Mouse (Mus musculus) layer of hippocampus, postnatal 10 days (tissue): Measurements from ENCODE around the gene Nmt1. TPM values are rescaled to one million over a fixed set of nuclear protein-coding genes. Genes with fewer than 3 reads are reported as not detected.
A peak's percentile ranks its signal among the peaks of the same experiment; 100 is the strongest.

Source experiments
- DNase-seq, 2 experiments: peaks; one replicate each; pipeline ENCODE4 v3.0.0; 2021; ENCODE audit warnings: low spot score in 2 of 2
- total RNA-seq, 2 experiments: library from RNA; stranded (reverse); gene quantifications; 2 replicates each; pipeline ENCODE4 v1.2.3; 2021

The Nmt1 gene
- total RNA-seq, 2 experiments from 2014 or later, result 79.7 to 87.3 TPM

GRCm38 (mm10) chr11:103005254-103005981, 22.6 kb upstream of the Nmt1 start:
- DNase-seq, result no peak

DNA sequence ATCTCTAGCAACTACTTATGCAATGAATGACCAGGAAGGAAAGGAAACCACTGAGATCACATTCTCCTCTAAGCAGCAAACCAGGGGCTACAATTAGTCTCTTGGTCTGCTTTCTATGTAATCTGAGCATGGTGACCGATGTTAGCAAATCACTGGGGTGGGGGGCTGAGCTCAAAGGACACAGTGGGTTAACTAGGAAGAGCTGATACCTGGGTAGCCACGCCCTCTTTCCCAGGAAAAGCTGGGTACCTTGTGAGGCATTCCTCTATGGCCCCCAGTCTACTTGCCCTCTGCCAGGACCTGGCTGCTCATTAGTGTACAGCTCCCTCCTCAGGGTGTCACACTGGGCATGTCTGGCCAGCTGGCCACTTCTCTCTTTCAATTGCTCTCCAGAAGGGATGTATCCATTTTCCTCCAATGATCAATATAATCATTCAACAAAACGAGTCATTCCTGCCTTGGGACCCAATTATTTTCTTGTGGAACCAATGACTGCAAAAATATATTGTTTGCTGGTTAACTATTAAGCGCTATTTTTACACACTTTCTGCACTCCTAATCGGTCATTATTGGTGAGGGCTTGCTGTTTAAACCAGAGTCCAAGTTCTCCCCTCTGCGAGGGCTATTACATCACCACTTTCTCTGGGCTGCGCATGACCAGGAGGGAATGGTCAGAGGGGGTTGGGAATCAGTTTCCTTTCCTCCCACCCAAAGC, 21.5 kb upstream of the Nmt1 start:
- DNase-seq, result no peak

- DNase-seq, result no peak
Observed at GRCm38 (mm10) chr11:103007001-103007340, 21.0 kb upstream of the Nmt1 start.

DNA sequence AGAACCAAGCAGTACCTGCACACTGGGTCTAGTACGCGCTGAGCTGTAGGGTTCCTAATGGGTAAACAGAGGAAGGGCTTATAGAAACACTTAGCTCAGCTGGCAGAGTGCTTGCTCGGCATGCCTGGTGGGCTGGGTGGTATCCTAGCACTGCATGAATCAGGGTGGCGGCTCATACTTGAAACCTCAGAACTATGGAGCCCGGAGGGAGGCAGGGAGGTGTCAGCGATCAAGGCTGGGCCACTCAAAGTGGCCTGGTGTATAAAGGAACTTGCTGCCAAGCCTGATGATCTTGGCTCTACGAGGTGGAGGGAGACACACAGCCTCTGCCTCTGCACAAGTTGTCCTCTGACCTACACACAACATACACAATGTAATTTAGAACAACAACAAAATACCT, 19.4 kb upstream of the Nmt1 start:
- DNase-seq, result no peak

DNA sequence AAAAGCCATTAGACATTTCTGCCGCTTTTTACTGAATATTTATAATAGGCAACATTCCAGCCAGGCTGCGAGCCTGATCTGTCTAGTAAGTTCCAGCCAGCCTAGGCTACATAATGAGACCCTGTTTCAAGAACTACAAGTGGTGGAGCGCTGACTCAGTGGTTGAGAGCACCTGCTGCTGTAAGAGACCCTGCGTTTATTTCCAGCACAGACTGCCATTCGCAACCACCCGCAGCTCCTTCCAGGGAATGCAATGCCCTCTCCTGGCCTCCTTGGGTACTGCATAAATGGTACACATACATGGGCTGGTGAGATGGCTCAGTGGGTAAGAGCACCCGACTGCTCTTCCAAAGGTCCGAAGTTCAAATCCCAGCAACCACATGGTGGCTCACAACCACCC, 18.8 kb upstream of the Nmt1 start:
- peak; percentile 59 to 65 for DNase-seq

DNA sequence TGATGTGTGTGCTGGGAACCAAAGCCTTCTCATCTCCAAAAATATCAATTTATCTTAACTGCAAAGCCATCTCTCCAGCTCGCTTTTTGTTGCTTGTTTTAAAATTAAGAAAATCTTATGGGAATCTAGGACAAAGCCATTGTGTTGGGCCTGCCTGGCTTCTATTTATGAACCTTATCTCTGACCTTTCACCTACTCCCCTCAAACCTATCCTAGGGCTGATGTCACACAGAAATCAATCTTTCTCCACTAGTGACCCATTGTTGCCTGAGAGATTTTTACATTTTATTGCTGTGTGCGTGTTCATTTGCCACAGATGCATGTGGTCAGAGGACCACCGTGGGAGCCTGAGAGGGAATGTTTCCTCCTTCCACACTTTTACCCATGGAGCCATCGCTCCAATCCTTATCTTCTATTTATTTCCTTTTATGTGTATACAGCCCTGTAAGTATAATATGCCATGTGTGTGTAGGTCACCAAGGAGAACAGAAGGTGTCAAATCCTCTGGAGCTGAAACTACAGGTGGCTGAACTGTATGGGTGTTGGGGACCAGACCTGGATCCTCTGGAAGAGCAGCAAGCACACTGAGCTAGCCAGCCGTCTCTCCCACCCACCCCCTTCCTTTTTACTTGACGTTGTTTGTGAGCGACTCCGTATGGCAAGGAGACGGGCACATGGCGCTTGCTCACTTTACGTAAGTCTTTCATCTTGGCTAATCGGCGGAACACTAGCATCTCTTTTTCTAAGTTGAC, 17.4 kb upstream of the Nmt1 start:
- DNase-seq, result no peak

GRCm38 (mm10) chr11:103011206-103011497, 16.8 kb upstream of the Nmt1 start:
- DNase-seq, result no peak

DNA sequence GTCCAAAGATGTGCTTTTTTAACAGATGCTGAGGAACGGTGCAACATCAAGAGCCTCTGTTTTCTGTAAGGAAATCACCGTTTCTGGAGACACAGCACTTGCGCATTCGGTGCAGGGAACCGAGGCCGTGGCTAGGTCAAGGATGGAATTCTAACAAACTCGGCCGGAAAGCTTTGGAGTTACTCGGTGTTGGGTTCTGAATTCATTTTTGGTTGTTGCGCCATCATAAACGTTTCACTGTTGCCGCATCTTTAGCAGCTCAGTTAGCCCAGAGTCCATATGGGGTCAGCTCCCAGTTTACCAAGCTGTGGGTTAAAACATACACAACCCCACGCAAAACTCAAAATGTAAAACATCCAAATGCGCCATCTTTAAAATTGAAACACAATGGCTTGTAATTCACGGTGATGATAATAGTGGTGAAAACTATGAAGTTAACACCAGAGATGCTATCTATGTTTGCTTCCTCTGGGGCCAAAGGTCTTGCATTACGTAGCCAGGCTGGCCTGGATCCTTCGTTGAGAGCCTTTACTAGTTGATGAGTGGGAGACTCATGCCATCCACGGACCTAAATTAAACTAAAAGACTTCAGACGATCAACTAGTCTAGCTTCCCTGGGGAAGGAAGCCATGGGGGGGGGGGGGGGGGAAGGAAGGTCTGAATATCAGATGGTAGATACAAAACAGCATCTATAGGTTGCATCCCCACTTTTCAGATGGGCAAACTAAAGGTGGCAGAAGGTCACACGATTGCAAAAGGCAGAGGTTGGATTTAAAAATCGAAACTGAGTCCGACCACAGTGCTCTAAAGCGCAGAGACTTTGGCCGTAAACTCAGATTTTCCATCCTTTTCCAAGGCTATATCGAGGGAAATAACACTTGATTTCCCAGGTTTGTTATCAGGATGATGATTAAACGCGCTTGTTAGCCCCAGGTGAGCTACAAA, 11.8 kb upstream of the Nmt1 start:
- DNase-seq, result no peak

DNA sequence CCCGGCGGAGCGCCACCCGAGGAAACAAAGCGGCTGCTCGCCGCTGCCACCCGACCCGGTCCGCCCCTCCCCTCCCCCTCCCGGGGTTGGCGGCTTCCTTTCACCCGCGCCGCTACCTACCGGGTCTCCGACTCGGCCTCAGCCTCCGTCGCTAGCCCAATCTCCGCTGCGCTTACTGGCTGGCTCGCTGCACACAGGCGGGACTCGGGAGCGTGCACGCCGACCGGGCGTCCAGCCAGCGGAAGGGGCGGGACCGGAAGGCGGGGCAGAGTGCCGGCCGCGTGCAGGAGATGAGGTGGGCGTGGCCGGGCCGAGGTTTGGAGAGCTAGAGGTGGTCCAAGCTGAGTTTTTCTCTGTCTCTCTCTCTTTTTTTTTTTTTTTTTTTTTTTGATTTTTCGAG, 11.1 kb upstream of the Nmt1 start:
- peak; percentile 99 for DNase-seq

DNA sequence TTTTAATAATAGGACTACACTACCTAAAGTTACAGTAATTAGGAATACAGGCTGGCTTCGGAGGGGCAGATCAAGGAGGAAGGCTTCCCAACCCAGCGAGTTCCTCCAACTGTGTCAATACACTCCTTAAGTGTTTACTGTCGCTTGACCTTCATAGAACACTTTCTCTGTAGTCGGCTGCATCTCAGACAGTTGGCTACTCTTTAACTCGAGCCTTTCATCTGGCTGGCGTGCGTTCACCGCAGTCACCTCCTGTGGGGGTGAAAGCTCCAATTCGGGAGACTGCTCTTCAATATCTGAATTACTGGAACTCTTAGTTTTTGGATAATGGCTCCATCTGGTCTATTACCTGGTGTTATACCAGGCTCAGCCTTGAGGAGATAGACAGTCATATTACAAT, 10.3 kb upstream of the Nmt1 start:
- no peak for DNase-seq

DNA sequence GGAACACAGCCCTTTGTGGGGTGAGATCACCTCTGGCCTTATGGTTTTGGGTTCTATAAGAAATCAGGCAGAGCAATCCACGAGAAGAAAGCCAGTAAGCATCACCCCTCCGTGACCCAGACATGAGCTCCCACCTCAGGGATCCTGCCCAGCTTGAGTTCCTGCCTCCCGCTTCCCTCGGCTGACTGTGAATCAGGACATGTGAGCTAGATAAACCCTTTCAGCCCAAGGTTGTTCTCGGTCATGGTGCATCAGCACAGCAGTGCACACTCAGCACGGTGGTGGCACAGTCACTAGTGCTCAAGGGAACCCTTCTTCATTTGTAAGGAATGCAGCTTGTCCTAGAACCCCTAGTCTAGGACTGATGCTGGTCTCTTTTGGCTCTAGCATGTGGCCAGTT, 9.1 kb upstream of the Nmt1 start:
- no peak for DNase-seq

DNA sequence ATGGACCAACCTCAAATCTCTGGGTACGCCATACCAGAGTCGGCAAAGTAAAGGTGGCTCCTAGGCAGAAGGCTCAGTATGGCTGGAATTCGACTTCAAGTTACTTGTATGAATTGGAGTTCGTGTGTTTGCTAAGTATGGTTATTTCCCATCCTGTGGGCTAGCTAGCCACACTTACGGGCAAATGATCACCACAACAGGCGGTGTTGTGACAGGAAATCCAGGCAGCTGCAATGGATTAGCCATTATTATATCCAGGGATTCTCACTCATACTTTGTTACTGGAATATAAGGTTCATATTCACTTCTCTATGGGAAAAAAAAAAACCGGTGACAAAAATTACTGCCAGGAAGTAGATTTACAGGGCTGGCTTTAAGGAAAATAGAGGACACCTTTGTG, 8.7 kb upstream of the Nmt1 start:
- DNase-seq, result no peak

- DNase-seq, result no peak
Observed at GRCm38 (mm10) chr11:103020713-103021335, 7.2 kb upstream of the Nmt1 start.

DNA sequence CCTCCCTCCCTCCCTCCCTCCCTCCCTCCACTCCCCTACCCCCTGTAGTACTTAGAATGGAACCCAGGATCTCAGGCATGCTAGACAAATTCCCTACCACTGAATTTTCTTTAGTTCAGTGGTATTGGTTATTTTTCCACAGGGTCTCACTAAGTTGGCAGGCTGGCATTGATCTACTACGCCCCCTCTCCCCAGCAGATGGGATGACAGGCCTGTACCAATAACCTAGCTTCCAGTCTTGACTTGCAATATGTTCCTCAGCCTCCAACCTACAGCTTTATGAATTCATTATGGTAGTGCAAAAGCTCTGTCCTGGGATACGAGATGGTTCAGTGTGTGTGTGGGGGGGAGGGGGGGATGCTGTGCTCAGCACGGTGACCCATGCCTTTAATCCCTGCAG, 4.0 kb upstream of the Nmt1 start:
- DNase-seq, result no peak

DNA sequence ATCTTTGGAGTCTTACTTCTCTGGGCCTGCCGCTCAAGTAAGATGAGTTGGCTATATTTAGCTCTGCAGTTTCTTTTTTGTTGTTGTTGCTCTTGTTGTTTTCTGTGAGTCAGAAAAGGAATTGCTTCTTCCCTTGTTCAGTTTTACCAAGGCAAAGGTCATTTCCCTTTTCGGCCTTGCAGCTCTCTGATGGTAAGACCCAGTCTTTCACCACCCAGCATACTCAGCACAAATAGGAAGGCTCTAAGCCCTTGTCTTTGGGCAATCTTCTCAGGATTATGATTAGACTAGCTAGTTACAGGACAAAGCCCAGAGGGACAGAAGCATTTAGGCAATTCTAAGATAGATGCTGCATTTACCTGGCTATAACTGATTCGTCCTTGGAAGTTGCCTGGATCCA, 1.1 kb upstream of the Nmt1 start:
- no peak for DNase-seq

DNA sequence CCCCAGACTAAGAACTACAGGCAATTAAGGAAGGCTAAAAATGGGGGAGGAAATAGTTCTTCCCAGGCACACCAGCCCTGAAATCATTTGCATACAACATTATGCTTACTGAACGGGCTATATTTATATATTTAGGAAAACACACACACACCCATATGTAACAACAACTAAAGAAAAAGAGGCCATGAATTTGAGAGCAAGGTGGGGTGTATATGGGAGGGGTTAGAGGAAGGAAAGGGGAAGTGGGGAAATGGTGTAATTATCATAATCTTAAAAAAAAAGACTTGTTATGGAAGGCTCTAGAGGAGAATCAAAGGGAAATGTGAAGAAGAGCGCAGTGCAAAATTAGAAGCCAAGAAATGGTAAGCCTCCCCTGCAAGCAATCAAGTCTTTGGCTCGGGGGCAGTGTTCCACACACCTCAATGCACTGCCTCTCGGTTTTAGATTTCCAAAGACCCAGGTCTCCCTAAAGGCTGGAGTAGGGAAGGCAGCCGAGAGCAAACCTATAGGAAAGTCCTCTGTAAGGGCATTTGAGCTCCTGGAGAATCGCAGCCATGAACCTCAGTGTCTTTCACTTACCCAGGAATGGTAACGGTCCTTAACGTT, 317 bp upstream of the Nmt1 start:
- DNase-seq, result no peak

GRCm38 (mm10) chr11:103033030-103033429, 5.0 kb downstream of the Nmt1 start:
- DNase-seq, result peak; percentile 51 to 54

DNA sequence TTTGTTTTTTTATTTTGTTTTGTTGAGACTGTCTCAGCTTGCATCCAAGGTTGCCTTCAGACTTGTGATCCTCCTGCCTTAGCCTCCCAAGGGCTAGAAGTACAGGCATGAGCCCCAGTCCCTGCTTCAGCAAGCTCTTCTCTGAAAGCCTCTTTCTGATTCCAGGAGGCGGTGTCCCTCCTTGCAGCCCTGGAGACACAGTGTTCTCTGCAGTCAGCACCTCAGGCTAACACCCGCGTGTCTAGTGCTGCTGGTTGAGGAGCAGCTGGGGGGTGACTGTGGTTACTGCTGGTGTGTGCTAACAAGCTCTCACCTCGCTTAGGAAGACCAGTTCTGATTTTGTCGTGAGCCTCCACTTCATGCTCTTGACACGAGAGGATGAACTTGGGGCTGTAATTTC, 7.0 kb downstream of the Nmt1 start:
- no peak for DNase-seq

DNA sequence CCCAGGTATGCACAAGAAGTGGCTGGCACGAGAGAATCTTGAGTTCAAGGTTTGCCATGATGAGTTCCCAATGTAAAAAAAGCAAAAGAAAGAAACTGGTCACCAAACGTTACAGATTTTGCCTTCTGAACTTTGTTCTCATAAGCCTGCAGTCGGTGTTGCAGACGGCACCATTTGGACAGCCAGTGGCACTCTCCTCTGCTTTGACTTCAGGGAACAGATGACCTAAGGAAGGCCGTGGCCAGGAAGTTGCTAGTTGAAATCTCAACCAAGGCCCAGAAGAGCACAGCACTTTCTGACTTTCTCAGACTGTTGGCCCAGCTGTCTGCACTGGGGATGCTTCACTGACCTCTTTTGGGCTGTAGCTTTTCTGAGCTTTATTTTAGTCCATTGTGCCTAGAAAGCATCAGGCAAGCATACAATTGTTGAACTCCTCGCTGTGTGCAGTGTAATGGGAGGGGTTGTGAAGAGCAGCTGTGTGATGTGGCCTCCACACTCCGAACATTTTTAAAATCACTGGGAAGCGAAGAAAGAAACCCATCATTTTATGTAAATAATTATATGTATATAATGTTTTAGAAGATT, 9.0 kb downstream of the Nmt1 start:
- DNase-seq, result no peak

DNA sequence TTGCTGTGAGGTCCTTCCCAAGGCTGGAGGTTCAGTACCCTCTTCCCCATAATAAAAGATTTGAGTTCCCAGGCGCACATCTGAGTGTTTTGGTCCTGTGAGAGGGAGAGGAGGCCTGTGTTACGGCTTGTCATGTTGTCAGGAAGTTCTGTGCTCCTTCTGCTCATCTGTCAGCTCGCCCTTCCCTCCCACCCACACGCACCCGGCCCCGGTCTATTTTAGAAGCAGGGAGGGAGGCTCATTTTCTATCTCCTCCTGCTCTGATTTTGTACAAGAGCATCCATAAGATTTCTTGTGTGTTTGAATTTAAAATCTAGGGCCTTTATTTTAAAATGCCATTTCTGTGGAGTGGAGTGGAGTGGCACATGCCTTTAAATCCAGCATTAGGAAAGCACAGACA, 10.0 kb downstream of the Nmt1 start:
- DNase-seq, result no peak
